Mouse (Mus musculus) liver, embryonic 14.5 days (tissue): ENCODE data around the gene C1ql3.

ENCODE experiments used
- CTCF ChIP-seq: IDR thresholded peaks from 2 replicates; pipeline ENCODE4 v1.5.1; 2016; ENCODE audit warnings: antibody characterized with exemption, low read depth, control low read depth
- EP300 ChIP-seq: IDR thresholded peaks from 2 replicates; pipeline ENCODE4 v1.6.1; 2016; ENCODE audit warnings: antibody characterized with exemption, low read depth

- TF ChIP-seq CTCF (no peak), EP300 (no peak)
Observed at GRCm38 (mm10) chr2:12977367-12977766, 34.2 kb downstream of the C1ql3 start.
